Mouse (Mus musculus): ENCODE measurements at regions not wholly inside any gene's neighbourhood (a gene's known extent, or its start where the extent isn't known, plus 50 kb on each side); places are given as distances from the start of the nearest gene placed in this dataset.
"Not testable (repeated sequence)": the region's sequence is repeated elsewhere in the genome, so short reads cannot be mapped to it uniquely, and the experiment has no call there.

DNA sequence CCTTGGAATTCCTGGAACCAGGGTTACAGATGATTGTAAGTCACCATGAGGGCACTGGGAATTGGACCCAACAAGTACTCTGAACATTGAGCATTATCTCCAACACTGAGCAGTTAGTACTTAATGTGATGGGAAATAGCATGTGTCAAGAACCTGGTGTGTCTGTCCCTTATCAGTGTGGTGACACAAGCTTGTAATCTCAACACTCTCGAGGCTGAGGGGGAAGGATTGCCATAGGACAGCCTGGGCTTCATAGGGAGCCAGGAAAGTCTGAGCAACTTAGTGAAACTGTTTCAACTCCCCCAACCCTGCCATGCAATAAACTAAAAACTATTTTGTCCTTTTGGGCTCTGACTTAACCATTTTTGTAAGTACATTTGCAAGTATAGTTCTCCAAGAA lies 100.0 kb downstream of the Wdr20rt start:
- no peak for DNase-seq (ENCODE audit: extremely low spot score in 1 of 2, low spot score in 1 of 2)

DNA sequence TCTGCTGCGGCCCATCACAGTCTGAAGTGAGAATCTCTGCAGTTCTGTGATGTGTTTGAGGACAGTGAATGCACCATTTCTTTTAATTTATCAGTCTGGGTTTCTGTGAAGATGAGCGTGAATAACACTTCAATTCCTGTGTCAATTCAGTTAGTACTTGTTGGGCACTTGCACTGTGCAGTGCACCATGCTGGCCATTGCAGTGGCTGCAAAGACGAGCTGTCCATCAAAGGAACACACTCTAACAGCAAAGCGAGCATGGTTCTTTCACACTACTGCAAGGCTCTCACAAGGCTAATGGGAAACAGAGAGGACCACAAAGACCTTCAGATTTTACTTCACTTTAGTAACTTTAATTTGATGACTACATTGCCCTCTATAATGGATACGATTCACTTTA lies 103.2 kb downstream of the Wdr20rt start:
- no peak for DNase-seq (ENCODE audit: extremely low spot score in 1 of 2, low spot score in 1 of 2)

DNA sequence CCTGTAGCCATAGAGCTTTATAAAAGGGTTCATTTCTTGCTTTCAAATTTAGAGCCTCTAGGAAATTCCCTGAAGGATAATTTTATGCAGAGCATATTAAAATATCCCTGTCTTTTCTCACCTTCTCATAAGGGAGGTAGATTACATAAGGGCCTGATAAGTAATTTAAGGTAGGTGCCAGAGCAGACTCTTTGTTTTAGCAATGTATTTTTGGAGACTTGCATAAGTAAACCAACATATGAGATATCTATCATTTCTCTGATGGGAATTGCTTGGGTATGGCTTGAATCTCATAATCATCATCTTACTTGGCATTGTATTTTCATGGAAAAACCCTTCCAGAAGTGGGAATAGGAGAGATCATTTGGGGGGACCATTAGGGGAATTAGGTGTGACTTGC lies 104.4 kb downstream of the Wdr20rt start:
- no peak for DNase-seq (ENCODE audit: extremely low spot score in 1 of 2, low spot score in 1 of 2)

DNA sequence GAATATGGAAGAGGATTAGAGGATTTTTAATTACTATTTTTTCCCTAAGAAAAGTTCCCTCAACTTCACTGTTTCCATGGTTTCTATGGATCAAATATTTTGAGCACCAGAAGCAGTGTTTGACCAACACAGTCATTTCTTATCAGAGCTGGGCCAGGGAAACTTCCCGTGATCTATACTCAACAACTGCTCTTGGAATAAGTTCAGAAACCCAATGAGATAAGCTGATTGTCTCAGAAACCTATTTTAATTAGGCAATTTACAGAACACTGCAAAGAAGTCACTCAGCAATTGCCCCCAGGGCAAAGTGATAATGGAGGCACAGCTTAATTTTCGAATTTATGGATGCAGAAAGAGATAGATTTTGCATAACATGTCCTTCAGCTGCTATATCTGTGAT lies 114.7 kb downstream of the Wdr20rt start:
- no peak for DNase-seq (ENCODE audit: extremely low spot score in 1 of 2, low spot score in 1 of 2)

DNA sequence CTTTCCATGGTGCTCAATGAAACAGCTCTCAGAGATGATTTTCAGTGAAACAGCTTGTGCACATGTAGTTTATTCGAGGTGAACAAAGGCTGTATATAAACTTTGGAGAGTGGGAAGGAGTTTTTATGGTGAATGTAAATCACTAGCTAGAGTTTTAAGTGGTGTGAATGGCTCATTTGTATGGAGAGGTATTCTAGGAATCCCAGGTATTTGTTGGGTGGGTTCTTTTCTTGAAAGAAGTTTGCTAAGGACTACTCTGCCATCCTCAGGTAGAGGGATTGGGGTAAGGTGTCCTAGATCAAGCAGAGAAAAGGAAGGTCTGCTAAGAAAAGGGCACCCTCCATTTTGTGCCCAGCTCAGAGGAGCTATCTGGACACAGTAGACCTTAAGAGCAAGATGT lies 121.9 kb downstream of the Wdr20rt start:
- no peak for DNase-seq (ENCODE audit: extremely low spot score in 1 of 2, low spot score in 1 of 2)

DNA sequence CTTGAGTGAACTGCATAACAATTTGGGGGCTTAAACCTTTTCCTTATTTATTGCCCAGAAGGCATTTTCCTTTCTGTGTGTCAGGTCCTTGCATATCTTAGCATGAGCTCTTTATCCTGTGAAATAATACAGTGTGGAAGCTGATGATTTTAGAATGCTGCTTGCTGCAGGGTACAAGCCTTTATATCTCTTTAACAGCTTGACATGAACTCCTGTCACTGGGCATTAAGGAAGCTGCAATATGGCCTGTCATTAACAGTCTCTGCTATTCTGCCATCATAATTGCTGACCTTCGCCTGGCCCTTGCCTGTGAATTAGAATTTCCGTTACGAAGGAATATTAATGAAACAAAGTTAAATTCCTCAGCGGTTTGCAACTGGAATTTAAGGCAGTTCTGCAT lies 124.2 kb downstream of the Wdr20rt start:
- no peak for DNase-seq (ENCODE audit: extremely low spot score in 1 of 2, low spot score in 1 of 2)

DNA sequence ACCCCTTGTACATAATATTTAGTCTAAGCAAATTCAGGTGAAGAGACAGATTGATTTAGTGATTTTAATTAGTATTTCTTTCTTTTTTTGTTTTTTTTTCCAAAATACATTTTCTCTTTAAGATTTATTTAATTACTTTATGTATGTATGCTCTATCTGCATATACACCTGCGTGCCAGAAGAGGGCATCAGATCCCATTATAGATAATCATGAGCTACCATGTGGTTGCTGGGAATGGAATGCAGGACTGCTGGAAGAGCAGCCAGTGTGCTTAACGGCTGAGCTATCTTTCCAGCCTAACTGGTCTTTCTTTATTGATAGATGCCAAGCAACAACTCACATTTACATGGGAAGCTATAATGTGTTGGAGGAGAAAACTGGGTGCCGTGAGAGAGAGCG lies 138.9 kb downstream of the Wdr20rt start:
- no peak for DNase-seq (ENCODE audit: extremely low spot score in 1 of 2, low spot score in 1 of 2)

DNA sequence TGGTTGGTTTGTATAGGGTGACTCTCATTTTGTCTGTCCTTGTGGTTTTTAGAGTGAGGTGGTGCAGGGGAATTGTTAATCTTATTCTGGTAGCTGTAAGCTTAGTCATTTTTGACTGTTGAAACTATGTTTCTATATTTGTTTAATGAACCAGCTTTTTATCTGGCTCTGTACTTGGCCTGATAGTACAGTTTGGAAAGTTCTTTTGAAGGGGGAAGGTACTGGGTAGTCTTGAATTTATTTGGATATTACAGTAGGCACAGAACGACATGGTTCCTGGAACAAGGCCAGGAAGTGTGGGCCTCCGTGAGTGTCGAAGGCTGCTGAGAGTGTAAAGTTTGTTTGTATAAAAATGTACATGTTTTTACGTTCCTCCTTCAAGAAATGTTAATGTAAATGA lies 142.0 kb downstream of the Wdr20rt start:
- no peak for DNase-seq (ENCODE audit: extremely low spot score in 1 of 2, low spot score in 1 of 2)

DNA sequence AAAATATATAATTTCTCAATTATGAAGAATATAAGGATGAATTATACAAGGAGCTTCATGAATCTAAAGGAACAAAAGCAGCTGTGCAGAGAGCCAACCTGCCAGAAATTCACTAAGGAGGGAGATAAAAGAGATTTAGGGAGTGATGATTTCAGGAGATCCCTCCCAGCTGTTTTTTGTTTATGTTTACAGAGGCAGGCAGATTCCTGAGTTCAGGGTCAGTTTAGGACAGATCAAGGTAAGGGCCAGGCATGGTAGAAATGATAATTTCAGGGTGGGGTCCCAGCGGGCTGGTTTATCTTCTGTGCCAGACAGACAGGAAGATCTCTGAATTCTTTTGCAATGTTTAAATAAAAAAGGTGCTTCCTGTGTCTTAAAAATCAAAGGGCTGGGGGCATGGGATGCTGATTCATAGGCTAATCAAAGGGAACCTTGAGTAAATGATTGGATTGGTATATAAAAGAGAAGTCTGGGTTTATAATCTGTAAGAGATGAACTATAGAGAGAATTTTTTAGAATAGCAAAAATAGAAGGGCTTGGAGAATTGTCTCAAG lies 142.6 kb downstream of the Wdr20rt start:
- DNase-seq (ENCODE audit: extremely low spot score in 1 of 2, low spot score in 1 of 2): no peak

DNA sequence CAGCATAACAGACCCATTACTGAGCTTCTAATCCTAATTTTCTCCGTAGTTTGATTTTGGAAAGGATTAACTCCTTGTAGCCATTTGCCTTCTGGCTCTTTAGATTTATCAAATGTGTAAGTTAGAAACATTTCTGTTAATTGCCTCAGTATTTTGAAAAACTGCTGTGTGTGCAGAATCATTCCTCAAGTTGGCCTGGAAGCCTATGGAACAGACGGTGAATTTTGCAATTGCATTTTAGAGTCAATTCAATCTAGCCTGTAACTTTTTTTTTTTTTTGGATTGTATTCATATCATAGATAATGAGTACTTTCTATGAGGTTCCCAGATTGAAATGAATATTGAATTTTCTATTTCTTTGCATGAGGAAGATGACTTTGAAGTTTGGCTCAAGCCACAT lies 146.3 kb downstream of the Wdr20rt start:
- DNase-seq (ENCODE audit: extremely low spot score in 1 of 2, low spot score in 1 of 2): no peak

DNA sequence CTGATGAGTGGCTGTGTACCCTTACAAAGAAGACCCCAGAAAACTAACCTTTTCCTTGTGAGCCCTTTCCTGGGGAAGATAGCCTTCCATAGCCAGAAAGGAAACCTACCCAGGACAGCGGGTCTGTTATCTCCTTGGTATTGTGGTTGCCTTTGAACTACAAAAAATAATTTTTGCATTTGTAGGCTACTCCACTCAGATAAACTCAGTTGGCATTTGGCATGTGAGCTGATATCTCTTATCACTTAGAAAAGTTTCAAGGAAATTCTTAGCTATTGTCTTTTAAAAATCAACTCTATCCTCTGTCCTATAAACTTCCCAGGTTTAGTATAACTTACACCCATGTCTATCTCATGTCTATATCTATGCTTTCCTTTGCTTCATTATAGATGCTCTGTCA lies 154.0 kb downstream of the Wdr20rt start:
- DNase-seq (ENCODE audit: extremely low spot score in 1 of 2, low spot score in 1 of 2): no peak

DNA sequence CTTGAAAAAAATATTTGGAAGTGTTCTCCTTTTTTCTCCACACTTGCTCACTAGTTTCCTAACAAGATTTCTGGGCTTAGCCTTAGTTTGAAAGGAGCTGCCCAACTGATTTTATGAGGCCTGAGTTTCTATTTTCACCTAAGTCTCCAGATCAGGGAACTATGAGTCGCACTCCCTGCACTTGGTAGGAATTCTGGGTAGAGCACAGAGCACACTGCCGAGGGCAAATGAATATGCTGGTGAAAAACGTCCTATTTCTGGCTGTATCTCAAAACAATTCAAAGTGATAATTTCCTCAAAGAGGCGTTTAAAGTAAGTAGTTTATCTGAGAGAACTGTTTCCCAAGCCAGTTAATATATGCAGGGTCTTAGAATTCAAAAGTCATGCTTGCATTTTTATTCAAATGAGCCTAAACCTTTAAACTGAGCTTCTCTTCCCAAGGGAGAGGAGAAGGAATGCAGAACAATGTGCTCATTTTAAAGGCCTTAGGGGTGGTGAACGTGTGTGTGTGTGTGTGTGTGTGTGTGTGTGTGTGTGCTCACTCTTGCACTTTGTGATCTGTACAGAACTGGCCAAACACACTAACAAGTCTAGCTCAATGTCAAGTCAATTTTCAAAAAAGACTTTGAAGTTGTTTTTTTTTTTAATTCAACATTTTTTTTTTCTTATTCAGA lies 156.9 kb downstream of the Wdr20rt start:
- DNase-seq (ENCODE audit: extremely low spot score in 1 of 2, low spot score in 1 of 2): no peak

DNA sequence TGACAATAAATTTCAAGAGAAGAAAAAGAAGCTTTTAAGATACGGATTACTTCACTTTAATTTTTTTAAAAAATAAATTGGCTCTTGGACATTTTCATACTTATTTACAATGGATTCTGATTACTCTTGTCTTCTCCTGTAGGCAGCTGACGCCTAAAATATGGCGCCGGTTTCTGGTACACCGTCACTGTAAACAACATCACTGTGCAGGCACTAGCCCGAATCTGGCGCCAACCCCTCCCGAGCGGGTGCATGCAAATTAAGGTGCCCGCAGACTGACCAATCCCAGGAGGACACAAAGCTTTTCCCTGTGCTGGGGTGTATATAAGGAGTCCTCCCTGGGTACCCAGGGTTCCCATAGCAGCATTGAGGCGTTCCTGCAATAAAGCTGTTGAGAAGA lies 157.5 kb downstream of the Wdr20rt start:
- DNase-seq (ENCODE audit: extremely low spot score in 1 of 2, low spot score in 1 of 2): not testable (repeated sequence)

DNA sequence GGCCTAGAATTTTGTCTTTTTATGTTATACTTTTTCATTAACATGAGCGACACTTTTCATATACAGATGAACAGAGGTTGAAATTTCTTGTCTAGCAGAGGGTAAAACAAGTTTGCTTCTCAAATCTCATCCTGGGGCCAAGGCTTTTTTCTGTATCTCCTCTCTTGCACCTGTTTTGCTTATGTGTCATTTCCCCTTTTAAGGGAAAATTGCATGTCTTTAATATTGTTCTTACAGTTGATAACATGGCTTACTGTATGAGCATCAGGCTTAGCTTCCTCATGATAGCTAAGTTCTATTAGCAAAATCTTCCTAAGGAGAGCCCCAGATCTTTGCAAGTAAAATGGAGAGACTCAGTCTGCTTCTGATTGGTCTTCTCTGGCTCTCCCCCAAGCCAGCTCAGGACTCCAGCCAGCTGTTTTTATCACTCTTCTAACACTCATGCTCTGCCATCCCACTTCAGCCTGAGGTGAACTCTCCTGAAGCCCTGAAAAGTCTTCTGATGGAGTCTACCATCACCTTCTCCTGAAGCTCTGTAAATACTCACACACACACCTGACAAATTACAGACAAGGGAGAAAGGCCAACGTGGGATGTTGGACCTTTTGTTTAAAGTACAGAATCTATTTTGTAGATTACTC lies 160.8 kb downstream of the Wdr20rt start:
- no peak for DNase-seq (ENCODE audit: extremely low spot score in 1 of 2, low spot score in 1 of 2)

DNA sequence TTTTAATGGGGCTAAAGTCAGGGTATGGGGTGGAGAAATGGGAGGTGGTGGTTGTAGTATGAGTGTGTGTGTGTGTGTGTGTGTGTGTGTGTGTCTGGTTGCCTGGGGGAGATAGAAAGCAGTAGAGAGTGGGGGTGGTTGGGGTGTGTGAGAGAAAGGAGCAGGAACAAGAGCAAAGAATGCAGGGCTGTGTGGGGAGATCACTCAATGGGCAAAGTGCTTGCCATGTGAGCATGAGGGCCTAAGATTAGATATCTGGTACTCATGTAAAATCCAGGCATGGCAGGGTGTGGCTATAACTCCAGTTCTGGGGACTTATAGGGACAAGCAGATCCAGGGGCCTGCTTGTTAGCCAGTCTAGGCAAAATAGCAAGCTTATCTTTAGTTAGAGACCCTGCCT lies 161.7 kb downstream of the Wdr20rt start:
- no peak for DNase-seq (ENCODE audit: extremely low spot score in 1 of 2, low spot score in 1 of 2)

DNA sequence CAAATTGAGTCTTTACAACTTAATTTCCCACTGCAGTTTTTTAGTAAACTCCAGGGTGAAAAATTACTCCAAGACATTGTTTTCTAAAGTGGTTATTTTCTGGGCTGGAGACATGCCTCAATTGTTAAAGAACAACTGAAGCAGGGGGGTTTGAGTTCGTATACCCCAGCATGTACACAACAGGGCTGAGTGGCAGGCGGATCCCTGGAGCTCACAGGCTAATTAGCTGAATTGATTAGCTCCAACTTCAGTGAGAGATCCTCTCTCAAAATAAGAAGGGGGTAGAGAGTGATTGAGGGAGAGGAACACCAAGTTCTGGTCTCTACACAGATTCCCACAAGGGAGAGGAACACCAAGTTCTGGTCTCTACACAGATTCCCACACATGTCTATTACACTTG lies 164.2 kb downstream of the Wdr20rt start:
- no peak for DNase-seq (ENCODE audit: extremely low spot score in 1 of 2, low spot score in 1 of 2)

DNA sequence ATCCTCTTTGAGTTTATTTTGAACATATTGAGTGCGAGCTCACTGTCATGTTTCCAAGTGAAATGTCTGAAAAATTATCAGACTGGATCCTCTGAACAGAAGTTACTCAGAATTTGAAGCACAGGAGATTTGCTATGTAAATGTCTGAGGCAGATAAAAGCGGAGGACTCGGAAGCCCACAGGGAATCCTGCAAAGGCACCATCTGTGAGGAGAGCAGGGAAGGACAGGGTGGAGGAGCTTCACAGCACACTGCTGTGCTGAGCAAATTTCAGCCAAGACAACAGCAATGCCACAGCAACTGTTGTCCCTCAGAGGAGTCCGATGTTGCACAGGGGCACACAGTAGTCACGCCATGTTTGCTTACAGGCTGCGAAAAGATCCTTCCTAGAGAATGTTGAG lies 165.0 kb downstream of the Wdr20rt start:
- no peak for DNase-seq (ENCODE audit: extremely low spot score in 1 of 2, low spot score in 1 of 2)

DNA sequence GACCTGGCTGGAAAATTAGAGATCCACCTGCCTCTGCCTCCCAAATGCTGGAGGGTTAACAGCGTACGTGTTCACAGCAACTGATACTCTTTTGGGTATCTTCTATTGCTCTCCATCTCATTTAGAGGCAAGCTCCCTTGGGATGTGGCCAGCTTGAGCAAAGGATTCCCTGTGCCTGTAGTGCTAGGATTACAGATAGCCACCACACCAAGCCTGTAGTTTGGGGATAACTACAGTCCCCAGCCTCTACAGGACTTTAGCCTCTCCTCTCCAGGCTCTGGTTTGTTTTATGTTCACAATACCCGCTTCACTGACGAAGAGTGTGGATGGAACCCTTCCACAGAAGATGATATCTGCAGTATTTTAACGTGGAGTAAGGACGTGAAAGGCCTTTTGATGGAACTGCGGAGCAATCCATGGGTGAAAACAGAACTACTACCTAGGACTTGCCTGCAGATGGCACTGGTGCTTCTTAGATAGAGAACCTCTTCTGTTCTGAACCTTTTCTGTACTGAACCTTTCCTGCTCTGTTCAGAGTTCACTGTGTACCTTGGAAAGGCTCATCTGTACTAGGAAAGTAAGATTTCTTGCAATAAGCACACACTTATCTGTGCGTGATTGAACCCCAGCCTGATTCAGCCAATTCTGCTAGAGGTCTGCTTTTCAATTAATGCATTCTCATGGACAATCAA lies 176.6 kb downstream of the Wdr20rt start:
- DNase-seq (ENCODE audit: extremely low spot score in 1 of 2, low spot score in 1 of 2): peak; percentile 17 to 69

DNA sequence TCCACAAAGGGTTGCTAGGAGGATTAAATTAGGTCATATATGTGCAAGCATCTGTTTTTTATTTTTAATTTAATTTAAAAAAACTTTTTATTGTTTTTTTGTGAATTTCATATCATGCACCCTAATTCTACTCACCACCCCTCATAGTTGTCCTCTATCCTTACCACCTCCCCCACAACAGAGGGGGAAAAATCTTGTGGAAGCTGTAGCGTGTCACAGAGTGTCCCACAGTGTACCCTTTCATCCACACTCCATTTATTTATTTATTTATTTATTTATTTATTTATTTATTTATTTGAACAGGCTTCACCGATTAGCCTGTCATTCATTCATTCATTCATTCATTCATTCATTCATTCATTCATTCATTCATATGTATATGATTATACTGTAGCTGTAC lies 177.8 kb downstream of the Wdr20rt start:
- DNase-seq (ENCODE audit: extremely low spot score in 1 of 2, low spot score in 1 of 2): no peak

DNA sequence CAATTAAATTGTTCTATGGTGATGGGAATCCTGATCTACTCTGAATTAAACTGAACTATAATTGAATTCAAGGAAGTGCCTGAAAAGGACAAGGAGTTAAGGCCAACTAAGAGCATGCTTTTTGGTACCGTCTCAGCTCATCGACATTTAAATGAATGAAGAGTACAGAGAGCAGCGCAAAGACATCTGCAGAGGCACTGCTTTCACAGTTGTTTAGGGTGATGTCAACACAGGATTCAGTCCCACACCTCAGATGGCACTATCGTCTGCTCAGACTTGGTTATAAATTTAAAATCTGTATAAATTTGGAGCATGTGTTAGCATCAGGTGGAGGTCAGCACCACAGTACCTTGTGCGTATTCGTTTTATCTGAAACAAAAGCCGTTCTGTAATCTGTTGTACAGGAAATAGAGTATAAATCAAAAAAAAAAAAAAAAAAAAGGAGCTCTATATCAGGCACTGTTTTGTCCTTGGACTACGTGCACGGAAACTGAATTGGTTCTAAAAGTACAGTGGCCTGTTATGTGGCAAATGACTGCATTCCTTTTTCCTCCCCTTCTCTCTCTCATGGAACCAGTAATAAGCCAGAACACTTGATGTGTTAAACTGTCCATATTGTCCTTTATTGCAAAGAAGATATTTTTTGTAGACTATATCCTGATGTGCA lies 187.8 kb downstream of the Wdr20rt start:
- no peak for DNase-seq (ENCODE audit: extremely low spot score in 1 of 2, low spot score in 1 of 2)

DNA sequence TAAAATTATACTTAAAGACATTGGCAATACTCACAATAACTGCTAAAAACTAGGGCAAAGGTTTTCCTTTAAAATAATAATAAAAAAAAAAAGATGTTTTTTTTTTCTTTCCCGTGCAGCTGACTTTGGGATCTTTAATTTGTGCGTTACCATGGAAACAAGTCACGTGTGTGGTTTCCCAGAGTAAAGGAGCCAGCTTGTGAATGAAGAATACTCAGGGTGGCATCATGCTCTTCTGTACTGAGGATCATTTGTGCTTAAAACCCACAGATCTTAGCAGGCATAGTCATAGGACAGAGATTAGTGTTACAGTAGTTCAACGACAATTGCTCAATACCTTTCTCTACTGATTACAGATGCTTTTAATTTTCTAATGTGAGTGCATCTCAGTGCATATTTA lies 189.1 kb downstream of the Wdr20rt start:
- no peak for DNase-seq (ENCODE audit: extremely low spot score in 1 of 2, low spot score in 1 of 2)

All from layer of hippocampus, postnatal 25 days (tissue).